Mouse (Mus musculus) liver, postnatal 0 days (tissue): ENCODE measurements around the gene Sumf1. TPM values are rescaled to one million over a fixed set of nuclear protein-coding genes. Genes with fewer than 3 reads are reported as not detected.

Experiments used
- ATAC-seq: fragments of 200-750 bp; cut with Nextera tagmentation; 2 replicates; pipeline ENCODE4 v1.8.0; 2017; ENCODE audit warnings: mild to moderate bottlenecking, moderate library complexity
- DNase-seq: peaks from one replicate; pipeline ENCODE4 v3.0.0-alpha.2; 2016
- H3K27ac ChIP-seq: fragments of 300-500 bp; sonication (generic); 2 replicates; pipeline ENCODE4 v1.5.1; 2014; ENCODE audit warnings: antibody characterized with exemption, moderate library complexity, mild to moderate bottlenecking, low read depth
- H3K27me3 ChIP-seq: fragments of 300-500 bp; sonication (generic); 2 replicates; pipeline ENCODE4 v1.6.1; 2014; ENCODE audit warnings: low read length, control low read depth, mixed read lengths; ENCODE audit not compliant: insufficient read depth
- H3K36me3 ChIP-seq: fragments of 300-500 bp; sonication (generic); replicated peaks from 2 replicates; pipeline ENCODE4 v1.6.1; 2014; ENCODE audit warnings: mild to moderate bottlenecking, control low read depth, low read length, moderate library complexity, mixed read lengths; ENCODE audit not compliant: insufficient read depth
- H3K4me1 ChIP-seq: fragments of 300-500 bp; sonication (generic); 2 replicates; pipeline ENCODE4 v1.6.1; 2014; ENCODE audit warnings: antibody characterized with exemption, mild to moderate bottlenecking, control low read depth; ENCODE audit not compliant: insufficient read depth
- H3K4me2 ChIP-seq: fragments of 300-500 bp; sonication (generic); 2 replicates; pipeline ENCODE4 v1.6.1; 2014; ENCODE audit warnings: low read depth, mild to moderate bottlenecking, low read length, moderate library complexity, mixed read lengths
- H3K4me3 ChIP-seq: fragments of 300-500 bp; sonication (generic); 2 replicates; pipeline ENCODE4 v1.5.1; 2014; ENCODE audit warnings: low read depth, low read length
- H3K9ac ChIP-seq: fragments of 300-500 bp; sonication (generic); replicated peaks from 2 replicates; pipeline ENCODE4 v1.6.1; 2014; ENCODE audit warnings: mild to moderate bottlenecking, moderate library complexity
- H3K9me3 ChIP-seq: fragments of 300-500 bp; sonication (generic); 2 replicates; pipeline ENCODE4 v1.6.1; 2016; ENCODE audit warnings: mild to moderate bottlenecking, control low read depth, low read length, mixed read lengths
- CTCF ChIP-seq: sonication (generic); IDR thresholded peaks from 2 replicates; pipeline ENCODE4 v1.5.1; 2016; ENCODE audit warnings: antibody characterized with exemption, low read depth
- EP300 ChIP-seq: IDR thresholded peaks from 2 replicates; pipeline ENCODE4 v1.6.1; 2016; ENCODE audit warnings: antibody characterized with exemption, low read depth, mild to moderate bottlenecking
- WGBS: fragments of 180-500 bp; shearing (Covaris S2); extraction: QIAGEN DNeasy Blood & Tissue Kit; methylation state at CpG from one replicate; pipeline ENCODE4 v1.1.7; 2014; ENCODE audit not compliant: insufficient replicate concordance; 5-methylcytosine and 5-hydroxymethylcytosine counted together
- polyA plus RNA-seq: library from polyadenylated mRNA; unstranded; fragments of >200 nt; fragmentation: Nextera tagmentation; extraction: Ambion mirVana; gene quantifications from 2 replicates; pipeline ENCODE4 v1.2.1, GENCODE M21; 2015

Gene Sumf1
- polyA plus RNA-seq, 1 experiment from 2014 or later: 13.0 TPM

- Histone ChIP-seq H3K27me3 (no peaks in the 10 kb centered on the region), H3K9ac (no peak overlapping the region)
Observed at GRCm38 (mm10) chr6:108132268-108132935, 53.0 kb downstream of the Sumf1 start.

GRCm38 (mm10) chr6:108130718-108131117 lies 54.7 kb downstream of the Sumf1 start:
- Histone ChIP-seq H3K4me1 (no peaks in the 10 kb centered on the region), H3K36me3 (no peaks in the 10 kb centered on the region), H3K4me2 (no peak overlapping the region), H3K9me3 (no peaks in the 10 kb centered on the region), H3K27ac (no peak overlapping the region), H3K27me3 (no peaks in the 10 kb centered on the region), H3K9ac (no peak overlapping the region), H3K4me3 (no peak overlapping the region)
- TF ChIP-seq EP300 (no peak), CTCF (no peak)
- ATAC-seq: no peak
- no peak for DNase-seq
- 74% methylated on average over 5 of the region's 5 CpGs for WGBS

More at GRCm38 (mm10) chr6:108132268-108132935, 53.0 kb downstream of the Sumf1 start:
- 78% methylated on average over 5 of the region's 5 CpGs for WGBS
- Histone ChIP-seq H3K4me1 (0 out of 2 replicates have a peak, but pooled peaks cover 3% of the 10 kb centered on the region), H3K36me3 (no peaks in the 10 kb centered on the region), H3K27ac (no peak overlapping the region), H3K9me3 (no peaks in the 10 kb centered on the region), H3K4me2 (no peak overlapping the region), H3K4me3 (no peak overlapping the region)
- TF ChIP-seq EP300: no peak
- no peak for TF ChIP-seq CTCF
- ATAC-seq (no peak), DNase-seq (no peak)

- Histone ChIP-seq H3K27ac (no peak overlapping the region), H3K9me3 (no peaks in the 10 kb centered on the region), H3K4me1 (no peaks in the 10 kb centered on the region), H3K9ac (no peak overlapping the region), H3K27me3 (no peaks in the 10 kb centered on the region), H3K36me3 (no peaks in the 10 kb centered on the region), H3K4me2 (no peak overlapping the region), H3K4me3 (no peak overlapping the region)
- no peak for ATAC-seq
- no peak for TF ChIP-seq EP300
- TF ChIP-seq CTCF: no peak
- DNase-seq: no peak
- WGBS: 75% methylated on average over 3 of the region's 3 CpGs
Observed at GRCm38 (mm10) chr6:108126631-108127030, 58.8 kb downstream of the Sumf1 start.

GRCm38 (mm10) chr6:108125474-108125873 lies 59.9 kb downstream of the Sumf1 start:
- WGBS: 83% methylated on average over 1 of the region's 1 CpGs
- TF ChIP-seq EP300: no peak
- TF ChIP-seq CTCF: no peak
- DNase-seq: no peak

GRCm38 (mm10) chr6:108117881-108118280 lies 67.5 kb downstream of the Sumf1 start:
- Histone ChIP-seq H3K4me1 (no peaks in the 10 kb centered on the region), H3K27me3 (no peaks in the 10 kb centered on the region), H3K4me2 (no peak overlapping the region), H3K9me3 (peaks cover 2% of the 10 kb centered on the region; the same call in 1 of the 2 replicates), H3K9ac (no peak overlapping the region), H3K27ac (no peak overlapping the region), H3K4me3 (no peak overlapping the region), H3K36me3 (no peaks in the 10 kb centered on the region)
- DNase-seq (no peak), ATAC-seq (no peak)
- WGBS: 80% methylated on average over 6 of the region's 6 CpGs
- TF ChIP-seq EP300 (no peak), CTCF (no peak)

More at GRCm38 (mm10) chr6:108125474-108125873, 59.9 kb downstream of the Sumf1 start:
- H3K4me1 ChIP-seq: no peaks in the 10 kb centered on the region
- peaks cover 2% of the 10 kb centered on the region; the same call in 1 of the 2 replicates for H3K9me3 ChIP-seq
- no peak overlapping the region for H3K27ac ChIP-seq
- H3K4me2 ChIP-seq: no peak overlapping the region
- H3K27me3 ChIP-seq: no peaks in the 10 kb centered on the region
- no peak overlapping the region for H3K9ac ChIP-seq
- no peaks in the 10 kb centered on the region for H3K36me3 ChIP-seq
- no peak for ATAC-seq
- H3K4me3 ChIP-seq: no peak overlapping the region

- ATAC-seq: no peak
- Histone ChIP-seq H3K27me3 (no peaks in the 10 kb centered on the region), H3K4me1 (no peaks in the 10 kb centered on the region), H3K4me3 (no peak overlapping the region), H3K9ac (no peak overlapping the region), H3K27ac (no peak overlapping the region), H3K36me3 (no peaks in the 10 kb centered on the region), H3K4me2 (no peak overlapping the region), H3K9me3 (no peaks in the 10 kb centered on the region)
- no peak for TF ChIP-seq EP300
- no peak for TF ChIP-seq CTCF
- 90% methylated on average over 1 of the region's 1 CpGs for WGBS
- DNase-seq: no peak
Observed at GRCm38 (mm10) chr6:108114971-108115370, 70.4 kb downstream of the Sumf1 start.

GRCm38 (mm10) chr6:108111693-108112092 lies 73.7 kb downstream of the Sumf1 start:
- Histone ChIP-seq H3K4me2 (no peak overlapping the region), H3K27ac (no peak overlapping the region), H3K9ac (no peak overlapping the region), H3K4me1 (no peaks in the 10 kb centered on the region), H3K27me3 (no peaks in the 10 kb centered on the region), H3K9me3 (no peaks in the 10 kb centered on the region), H3K36me3 (no peaks in the 10 kb centered on the region), H3K4me3 (no peak overlapping the region)
- ATAC-seq: no peak
- TF ChIP-seq CTCF: no peak
- TF ChIP-seq EP300: no peak
- DNase-seq: no peak
